Mouse (Mus musculus): ENCODE results near the gene Nop53. TPM values are rescaled to one million over a fixed set of nuclear protein-coding genes. Genes with fewer than 3 reads are reported as not detected.

Gene Nop53
- polyA plus RNA-seq, 1 experiment from 2014 or later, result 150 TPM

DNA sequence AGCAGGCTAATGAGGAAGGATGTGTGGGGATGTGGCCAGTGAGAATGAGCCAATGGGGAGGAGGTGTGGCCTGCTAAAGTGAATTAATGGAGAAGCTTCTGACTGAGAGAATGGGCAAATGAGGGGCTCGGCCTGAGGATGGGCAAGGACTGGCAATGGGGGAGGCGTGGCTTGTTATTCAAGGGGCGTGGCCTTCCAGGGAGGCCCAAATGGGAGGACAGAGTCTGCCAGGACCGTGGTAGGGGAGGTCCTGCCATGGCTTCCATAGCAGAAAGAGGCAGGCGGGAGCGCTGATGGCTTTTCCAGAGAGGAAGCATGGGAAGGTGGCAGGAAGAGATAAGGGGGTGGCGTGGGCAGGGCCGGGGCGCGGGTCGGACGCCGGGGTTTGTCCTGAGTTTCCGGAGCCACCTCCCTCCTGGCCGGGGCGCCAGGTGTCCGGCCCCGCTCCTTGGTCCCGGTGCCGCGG is 9.1 kb upstream of the Nop53 start:
- Histone ChIP-seq H3K9me3 (replicated peaks) (no peaks in the 10 kb centered on the region; the same call in 1 of the 2 replicates), H3K9ac (peak overlapping the region; percentile 34), H3K36me3 (ENCODE audit: poor library complexity, severe bottlenecking) (no peaks in the 10 kb centered on the region), H3K27ac (no peak overlapping the region), H3K27me3 (no peaks in the 10 kb centered on the region), H3K4me2 (peak overlapping the region; percentile 45), H3K4me1 (peaks cover 6% of the 10 kb centered on the region; the same call in 1 of the 2 replicates), H3K4me3 (peak overlapping the region; percentile 17)
- WGBS, result 5% methylated on average over 20 of the region's 21 CpGs
- peak; percentile 27; the same call in 1 of the 2 replicates for ATAC-seq

DNA sequence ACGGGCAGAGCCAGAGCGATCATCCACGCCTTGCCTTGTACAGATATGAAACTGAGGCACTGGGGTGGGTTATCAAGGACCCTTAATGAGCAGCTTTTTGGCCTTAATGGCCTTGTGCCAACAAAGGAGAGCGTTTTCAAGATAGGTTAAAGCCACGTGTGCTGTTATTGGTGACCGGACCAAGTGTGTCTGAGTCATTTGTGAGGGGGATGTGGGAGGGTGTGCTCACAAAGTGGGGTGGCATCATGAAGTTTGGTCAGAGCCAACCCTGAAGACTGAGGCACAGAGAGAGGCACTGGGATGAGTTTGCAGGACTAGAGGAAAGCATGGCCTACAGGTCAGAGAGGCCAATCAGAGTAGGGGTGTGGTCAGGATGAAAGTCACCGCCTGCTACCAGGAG is 8.6 kb upstream of the Nop53 start:
- Histone ChIP-seq H3K4me3 (no peak overlapping the region), H3K27me3 (no peaks in the 10 kb centered on the region), H3K4me2 (no peak overlapping the region), H3K9me3 (replicated peaks) (no peaks in the 10 kb centered on the region; the same call in 1 of the 2 replicates), H3K36me3 (ENCODE audit: poor library complexity, severe bottlenecking) (no peaks in the 10 kb centered on the region), H3K27ac (no peak overlapping the region), H3K4me1 (peaks cover 6% of the 10 kb centered on the region; the same call in 1 of the 2 replicates), H3K9ac (no peak overlapping the region)
- no peak for ATAC-seq
- WGBS, result 90% methylated on average over 7 of the region's 7 CpGs

DNA sequence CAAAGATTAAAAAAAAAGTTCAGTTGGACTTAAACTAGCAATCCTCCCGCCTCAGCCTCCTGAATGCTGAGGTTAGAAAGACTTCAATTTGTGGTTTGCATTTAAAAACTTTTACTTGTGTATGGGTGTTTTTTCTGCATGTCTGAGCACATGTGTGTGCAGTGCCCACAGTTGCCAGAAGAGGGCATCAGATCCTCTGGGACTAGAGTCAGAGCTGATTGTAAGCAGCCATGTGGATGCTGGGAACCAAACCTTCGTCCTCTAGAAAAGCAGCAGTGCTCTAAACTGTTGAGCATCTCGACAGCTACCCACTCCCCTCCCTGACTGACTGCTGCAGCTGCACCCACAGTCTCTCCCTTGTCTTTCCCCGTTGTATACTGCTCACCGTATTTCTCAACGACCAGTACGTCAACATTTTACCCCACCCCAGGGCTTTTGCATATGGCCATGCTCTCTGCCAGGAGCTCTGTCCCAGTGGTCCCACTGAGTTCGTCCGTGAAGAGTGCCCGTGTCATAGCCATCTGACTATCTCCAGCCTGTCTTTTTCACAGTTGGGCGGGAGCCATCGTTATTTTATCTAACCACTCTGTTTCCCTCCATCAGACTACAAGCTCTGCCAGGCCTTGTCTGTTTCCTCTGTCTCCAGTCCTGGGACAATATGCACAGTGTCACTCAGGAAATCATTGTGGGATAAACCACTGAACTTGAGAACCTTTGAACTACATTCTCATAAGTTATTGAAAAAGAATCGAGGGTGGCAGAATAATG is 7.6 kb upstream of the Nop53 start:
- Histone ChIP-seq H3K9me3 (replicated peaks) (no peaks in the 10 kb centered on the region; the same call in 1 of the 2 replicates), H3K4me2 (no peak overlapping the region), H3K4me3 (no peak overlapping the region), H3K27ac (no peak overlapping the region), H3K36me3 (ENCODE audit: poor library complexity, severe bottlenecking) (no peaks in the 10 kb centered on the region), H3K4me1 (peaks cover 6% of the 10 kb centered on the region), H3K27me3 (no peaks in the 10 kb centered on the region), H3K9ac (no peak overlapping the region)
- no peak for ATAC-seq
- WGBS, result 92% methylated on average over 13 of the region's 13 CpGs

DNA sequence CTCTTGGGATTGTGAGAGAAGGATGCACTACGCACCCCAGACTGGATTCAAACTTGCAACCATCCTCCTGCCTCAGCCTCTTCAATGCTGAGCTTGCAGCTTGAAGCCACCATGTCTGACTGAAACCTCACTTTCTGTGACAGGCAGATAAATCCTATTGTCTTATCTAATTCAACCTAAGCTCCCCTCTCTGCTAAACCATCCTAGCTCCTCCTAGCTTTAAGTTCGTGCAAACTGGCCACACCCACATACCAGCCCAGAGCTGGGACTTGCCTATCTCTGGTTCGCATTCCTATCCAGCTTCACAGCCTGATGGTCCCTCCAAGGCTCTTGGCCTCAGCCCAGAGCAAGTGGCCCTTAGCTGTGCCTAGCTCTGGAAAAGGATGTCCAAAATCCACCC is 6.5 kb upstream of the Nop53 start:
- H3K4me2 ChIP-seq, result no peak overlapping the region
- ATAC-seq, result no peak
- H3K36me3 ChIP-seq (ENCODE audit: poor library complexity, severe bottlenecking), result no peaks in the 10 kb centered on the region
- WGBS, result 83% methylated on average over 3 of the region's 3 CpGs
- no peaks in the 10 kb centered on the region for H3K27me3 ChIP-seq
- H3K9ac ChIP-seq, result no peak overlapping the region
- no peak overlapping the region for H3K27ac ChIP-seq
- peaks cover 6% of the 10 kb centered on the region for H3K4me1 ChIP-seq
- no peaks in the 10 kb centered on the region; the same call in 1 of the 2 replicates for H3K9me3 ChIP-seq (replicated peaks)
- H3K4me3 ChIP-seq, result no peak overlapping the region

DNA sequence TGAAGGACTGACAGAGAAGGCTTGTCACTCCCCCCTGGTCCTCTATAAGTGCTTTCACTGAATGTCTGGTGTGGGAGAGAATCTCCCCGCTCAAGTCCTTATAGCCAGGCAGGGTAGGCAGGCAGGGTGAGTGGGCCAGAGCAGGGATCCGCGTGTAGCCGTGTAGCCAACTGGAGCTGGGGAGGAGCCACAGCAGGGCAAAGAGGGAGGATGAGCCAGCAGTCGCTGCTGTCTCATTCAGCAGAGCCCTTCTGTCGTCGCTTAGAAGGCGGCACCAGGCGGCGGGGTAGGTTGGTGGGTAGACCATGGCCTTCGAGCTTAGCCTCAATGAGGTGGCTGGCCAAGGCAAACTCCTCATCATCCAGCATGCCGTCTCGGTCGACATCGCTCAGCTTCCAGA is 4.1 kb upstream of the Nop53 start:
- no peaks in the 10 kb centered on the region for H3K36me3 ChIP-seq (ENCODE audit: poor library complexity, severe bottlenecking)
- no peak overlapping the region for H3K4me2 ChIP-seq
- H3K4me1 ChIP-seq, result peaks cover 9% of the 10 kb centered on the region
- WGBS, result 88% methylated on average over 15 of the region's 15 CpGs
- no peaks in the 10 kb centered on the region; the same call in 1 of the 2 replicates for H3K9me3 ChIP-seq (replicated peaks)
- no peak overlapping the region for H3K27ac ChIP-seq
- H3K9ac ChIP-seq, result no peak overlapping the region
- no peak overlapping the region for H3K4me3 ChIP-seq
- H3K27me3 ChIP-seq, result no peaks in the 10 kb centered on the region
- ATAC-seq, result no peak

DNA sequence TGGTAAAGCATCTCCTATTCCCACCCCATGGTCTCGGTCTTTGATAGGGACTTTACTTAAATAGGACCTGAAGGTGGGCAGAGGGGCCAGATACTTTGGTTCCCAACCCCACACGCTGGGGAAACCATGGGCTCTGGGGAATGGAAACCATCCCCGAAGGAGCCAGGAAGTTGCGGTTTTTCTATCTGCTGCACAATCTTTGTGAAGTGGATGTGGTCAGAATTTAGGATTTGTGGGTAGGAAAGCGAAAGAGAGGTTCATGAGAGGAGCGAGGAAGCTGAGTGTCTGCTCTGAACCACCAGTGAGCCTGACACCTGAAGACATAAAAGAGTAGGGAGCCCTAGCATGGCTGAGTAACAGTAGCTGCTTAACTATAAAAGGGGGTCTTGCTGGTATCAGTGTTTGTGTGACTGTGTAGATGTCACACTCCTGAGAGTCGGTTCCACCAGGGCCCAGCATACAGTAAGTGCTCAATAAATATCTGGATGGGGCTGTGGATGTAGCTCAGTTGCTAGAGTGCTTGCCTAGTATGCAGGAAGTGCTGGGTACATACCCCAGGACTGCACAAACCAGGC is 3.4 kb upstream of the Nop53 start:
- 83% methylated on average over 7 of the region's 7 CpGs for WGBS

DNA sequence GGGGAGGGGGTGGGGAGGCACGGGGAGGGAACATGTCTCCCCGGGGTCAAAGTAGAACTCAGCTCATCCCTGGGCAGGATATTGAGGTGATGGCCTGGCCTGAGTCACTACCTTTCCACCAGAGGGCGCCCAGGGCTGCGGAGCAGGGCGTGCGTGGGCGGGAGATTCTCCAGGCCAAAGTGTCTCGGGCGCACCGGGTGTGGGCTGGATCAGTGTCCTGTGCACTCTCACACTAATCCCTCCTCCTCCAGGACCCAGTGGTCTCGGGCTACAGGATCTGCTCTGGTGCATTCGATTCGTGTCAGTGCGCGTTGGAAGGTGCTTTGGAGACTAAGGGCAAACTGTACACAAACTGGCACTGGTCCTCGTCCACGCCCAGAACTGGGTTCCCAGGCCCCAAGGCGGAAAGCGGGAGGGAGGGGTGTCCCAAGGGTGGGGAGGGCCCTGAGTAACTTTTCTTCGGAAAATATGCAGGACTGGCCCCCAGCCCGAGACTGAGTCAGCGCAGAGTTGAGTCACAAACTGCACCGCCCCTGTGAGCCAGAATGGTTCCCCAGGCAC is 2.6 kb upstream of the Nop53 start:
- H3K36me3 ChIP-seq (ENCODE audit: poor library complexity, severe bottlenecking), result peaks cover 10% of the 10 kb centered on the region
- peak overlapping the region; percentile 45; the same call in 1 of the 2 replicates for H3K9ac ChIP-seq
- H3K9me3 ChIP-seq (replicated peaks), result no peaks in the 10 kb centered on the region; the same call in 1 of the 2 replicates
- H3K4me3 ChIP-seq, result peak overlapping the region; percentile 7; the same call in 1 of the 2 replicates
- peak; percentile 6; the same call in 1 of the 2 replicates for ATAC-seq
- peaks cover 19% of the 10 kb centered on the region for H3K4me1 ChIP-seq
- H3K27ac ChIP-seq, result no peak overlapping the region
- H3K4me2 ChIP-seq, result peak overlapping the region; percentile 47
- H3K27me3 ChIP-seq, result no peaks in the 10 kb centered on the region
- WGBS, result 6% methylated on average over 23 of the region's 23 CpGs

More for the DNA sequence above, 3.4 kb upstream of the Nop53 start:
- Histone ChIP-seq H3K4me2 (no peak overlapping the region), H3K9me3 (replicated peaks) (no peaks in the 10 kb centered on the region; the same call in 1 of the 2 replicates), H3K36me3 (ENCODE audit: poor library complexity, severe bottlenecking) (peaks cover 2% of the 10 kb centered on the region; the same call in 1 of the 2 replicates), H3K9ac (no peak overlapping the region), H3K4me1 (peaks cover 15% of the 10 kb centered on the region), H3K4me3 (no peak overlapping the region), H3K27ac (no peak overlapping the region), H3K27me3 (no peaks in the 10 kb centered on the region)
- ATAC-seq, result no peak

DNA sequence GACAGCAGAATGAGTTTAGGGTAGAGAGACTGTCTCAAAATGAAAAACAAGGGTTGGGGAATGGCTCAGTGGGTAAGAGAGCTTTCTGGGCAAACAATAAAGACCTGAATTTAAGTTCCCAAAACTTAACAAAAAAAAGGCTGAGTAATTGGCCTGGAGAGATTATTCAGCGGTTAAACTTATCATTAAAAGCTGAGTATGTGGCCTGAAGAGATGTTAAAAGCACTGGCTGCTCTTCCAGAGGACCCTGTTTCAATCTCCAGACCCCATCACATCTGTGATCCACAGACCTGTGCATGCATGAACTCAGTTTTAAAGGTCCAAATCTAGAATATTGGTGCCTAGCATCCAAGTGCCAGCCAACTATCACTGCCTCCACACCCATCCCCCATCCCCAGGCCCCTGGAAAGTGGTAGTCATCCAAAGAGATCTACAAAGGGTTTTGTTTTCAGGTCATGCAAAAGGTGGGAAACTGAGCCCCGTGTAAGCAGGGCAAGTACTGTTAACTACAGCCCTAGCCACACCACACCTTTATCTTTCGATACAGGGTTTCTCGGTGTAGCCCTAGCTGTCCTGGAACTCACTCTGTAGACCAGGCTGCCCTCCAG is 1.9 kb upstream of the Nop53 start:
- no peak for ATAC-seq
- H3K4me2 ChIP-seq, result no peak overlapping the region
- no peak overlapping the region for H3K9ac ChIP-seq
- no peaks in the 10 kb centered on the region for H3K9me3 ChIP-seq (replicated peaks)
- H3K36me3 ChIP-seq (ENCODE audit: poor library complexity, severe bottlenecking), result peaks cover 17% of the 10 kb centered on the region
- peaks cover 19% of the 10 kb centered on the region for H3K4me1 ChIP-seq
- no peak overlapping the region for H3K27ac ChIP-seq
- H3K27me3 ChIP-seq, result no peaks in the 10 kb centered on the region
- 46% methylated on average over 4 of the region's 4 CpGs for WGBS
- H3K4me3 ChIP-seq, result no peak overlapping the region

DNA sequence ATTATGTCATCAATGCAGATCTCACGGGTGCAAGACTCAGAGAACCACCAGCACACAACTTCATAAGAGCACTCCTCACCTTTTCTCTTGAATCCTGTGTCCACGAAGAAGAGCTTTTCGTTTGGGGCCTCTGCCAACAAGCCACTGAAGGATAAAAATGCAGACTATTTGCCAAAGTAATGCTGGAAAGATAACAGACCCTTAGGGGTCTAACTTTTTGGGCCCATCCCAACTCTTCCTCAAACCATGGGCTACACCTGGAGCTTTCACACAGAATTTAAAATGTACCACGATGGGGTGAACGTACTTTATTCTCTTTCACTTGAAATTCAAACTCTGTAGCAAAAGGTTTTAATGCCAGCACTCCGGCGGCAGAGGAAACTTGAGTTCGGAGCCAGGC is 663 bp downstream of the Nop53 start:
- Histone ChIP-seq H3K27ac (no peak overlapping the region), H3K4me2 (peak overlapping the region; percentile 84), H3K9ac (peak overlapping the region; percentile 71), H3K4me3 (peak overlapping the region; percentile 65), H3K36me3 (ENCODE audit: poor library complexity, severe bottlenecking) (peaks cover 43% of the 10 kb centered on the region), H3K27me3 (no peaks in the 10 kb centered on the region), H3K4me1 (peaks cover 19% of the 10 kb centered on the region), H3K9me3 (replicated peaks) (no peaks in the 10 kb centered on the region)
- 8% methylated on average over 8 of the region's 8 CpGs for WGBS
- ATAC-seq, result no peak; the same call in 1 of the 2 replicates

DNA sequence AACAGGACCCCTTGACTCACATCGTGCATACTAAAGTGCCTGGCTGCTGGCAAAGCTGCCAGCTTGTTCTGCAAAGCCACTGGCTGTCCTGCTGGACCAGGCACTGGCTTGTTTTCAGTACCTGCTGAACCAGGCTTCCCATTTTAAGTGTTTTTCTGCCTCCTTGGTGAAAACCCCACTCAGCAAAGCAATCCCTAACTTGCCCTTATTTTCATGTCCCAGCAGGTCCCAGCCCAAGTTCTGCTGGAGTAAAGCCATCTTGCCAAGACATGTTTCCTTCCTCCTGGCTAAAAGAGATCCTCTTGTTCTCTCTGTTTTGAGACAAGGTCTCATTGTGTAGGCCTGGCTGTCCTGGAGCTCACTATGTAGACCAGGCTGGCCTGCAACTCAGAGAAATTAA is 1.6 kb downstream of the Nop53 start:
- no peak overlapping the region for H3K4me3 ChIP-seq
- H3K9ac ChIP-seq, result 0 out of 2 replicates have a peak overlapping the region, but pooled peaks have one; percentile 71

DNA sequence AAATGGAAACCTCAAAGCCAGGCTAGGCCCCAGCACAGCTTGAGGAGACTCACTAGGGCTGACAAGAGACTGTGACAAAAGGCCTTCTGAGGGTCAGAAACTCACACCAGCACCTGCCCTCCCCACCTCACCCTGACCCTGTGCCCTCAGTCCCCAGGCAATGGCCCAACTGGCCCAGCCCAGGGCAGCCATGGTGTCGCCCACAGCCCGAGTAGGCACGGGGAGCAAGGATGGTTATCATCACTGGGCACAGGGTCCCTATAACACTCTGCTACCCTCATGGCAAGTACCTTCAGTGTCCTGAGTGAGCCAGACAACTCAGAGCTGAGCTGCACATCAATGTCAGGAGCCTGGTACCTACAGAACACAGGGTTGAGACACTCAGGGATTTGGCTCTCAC is 7.3 kb downstream of the Nop53 start:
- WGBS, result 93% methylated on average over 3 of the region's 3 CpGs
- Histone ChIP-seq H3K9me3 (replicated peaks) (no peaks in the 10 kb centered on the region), H3K4me3 (no peak overlapping the region), H3K27me3 (no peaks in the 10 kb centered on the region), H3K4me1 (no peaks in the 10 kb centered on the region), H3K9ac (no peak overlapping the region), H3K36me3 (ENCODE audit: poor library complexity, severe bottlenecking) (peaks cover 90% of the 10 kb centered on the region), H3K27ac (no peak overlapping the region), H3K4me2 (no peak overlapping the region)
- ATAC-seq, result no peak

More for the DNA sequence above, 1.6 kb downstream of the Nop53 start:
- Histone ChIP-seq H3K9me3 (replicated peaks) (no peaks in the 10 kb centered on the region), H3K4me1 (peaks cover 19% of the 10 kb centered on the region), H3K27ac (no peak overlapping the region), H3K36me3 (ENCODE audit: poor library complexity, severe bottlenecking) (peaks cover 52% of the 10 kb centered on the region), H3K27me3 (no peaks in the 10 kb centered on the region), H3K4me2 (peak overlapping the region; percentile 84)
- WGBS, result 96% methylated on average over 1 of the region's 1 CpGs
- no peak for ATAC-seq

DNA sequence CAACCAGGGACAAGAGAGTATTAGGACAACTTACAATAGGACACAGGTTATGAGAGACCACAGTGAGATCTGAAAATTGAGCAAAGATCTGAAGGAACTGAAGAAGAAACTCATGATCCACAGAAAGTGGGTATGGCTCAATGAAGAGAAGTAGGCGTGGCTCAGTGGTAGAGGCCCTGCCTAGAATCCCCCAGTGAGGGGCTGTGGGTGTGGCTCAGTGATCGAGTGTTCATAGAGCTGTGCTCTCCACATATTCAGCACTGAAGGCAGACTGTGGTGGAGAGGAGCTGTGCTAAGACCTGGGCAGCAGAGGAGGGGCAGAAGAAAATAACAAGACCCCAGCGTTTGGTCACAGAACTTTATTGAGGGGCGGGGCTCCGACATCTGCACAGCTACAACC is 8.4 kb downstream of the Nop53 start:
- 90% methylated on average over 5 of the region's 5 CpGs for WGBS
- no peak overlapping the region for H3K4me2 ChIP-seq
- H3K9ac ChIP-seq, result no peak overlapping the region
- no peaks in the 10 kb centered on the region for H3K9me3 ChIP-seq (replicated peaks)
- peak; percentile 30; the same call in 1 of the 2 replicates for ATAC-seq
- H3K4me1 ChIP-seq, result no peaks in the 10 kb centered on the region
- H3K36me3 ChIP-seq (ENCODE audit: poor library complexity, severe bottlenecking), result peaks cover 79% of the 10 kb centered on the region
- H3K27me3 ChIP-seq, result no peaks in the 10 kb centered on the region
- no peak overlapping the region for H3K4me3 ChIP-seq
- H3K27ac ChIP-seq, result no peak overlapping the region
